Mouse (Mus musculus) cerebellum, adult 2 months (tissue): ENCODE results near the gene Cab39l. TPM values are rescaled to one million over a fixed set of nuclear protein-coding genes. Genes with fewer than 3 reads are reported as not detected.
A peak's percentile ranks its signal among the peaks of the same experiment; 100 is the strongest.
"Not testable (repeated sequence)": the region's sequence is repeated elsewhere in the genome, so short reads cannot be mapped to it uniquely, and the experiment has no call there.

Source experiments
- DNase-seq, 2 experiments: peaks; one replicate each; pipeline ENCODE4 v3.0.0; 2021
- H3K27ac ChIP-seq: fragments of 200-500 bp; 2 replicates; pipeline ENCODE4 v1.5.1; 2012; ENCODE audit warnings: low read length, control low read depth, inconsistent platforms; ENCODE audit not compliant: insufficient read depth
- H3K27me3 ChIP-seq: fragments of 200-500 bp; 2 replicates; pipeline ENCODE4 v1.6.1; 2012; ENCODE audit warnings: inconsistent platforms, mild to moderate bottlenecking, low read length, moderate library complexity; ENCODE audit not compliant: control insufficient read depth, insufficient read depth
- H3K4me1 ChIP-seq: fragments of 200-500 bp; 2 replicates; pipeline ENCODE4 v1.6.1; 2011; ENCODE audit warnings: low read length; ENCODE audit not compliant: control insufficient read depth, insufficient read depth
- H3K4me3 ChIP-seq: fragments of 200-500 bp; replicated peaks from 2 replicates; pipeline ENCODE3; 2011; ENCODE audit warnings: mild to moderate bottlenecking, low read depth, low read length, control low read depth; ENCODE audit not compliant: insufficient read depth
- CTCF ChIP-seq: fragments of 200-500 bp; IDR thresholded peaks from 2 replicates; pipeline ENCODE4 v1.5.1; 2011; ENCODE audit warnings: low read depth, mild to moderate bottlenecking, control low read depth, low read length, moderate library complexity, borderline replicate concordance; ENCODE audit not compliant: insufficient read depth
- POLR2A ChIP-seq: fragments of 200-500 bp; IDR thresholded peaks from 2 replicates; pipeline ENCODE4 v1.6.1; 2011; ENCODE audit warnings: low read length, control low read depth, borderline replicate concordance; ENCODE audit not compliant: insufficient read depth
- WGBS: fragments of 180-500 bp; shearing (Covaris S2); methylation state at CpG from one replicate; pipeline ENCODE4 v1.1.7; 2018; 5-methylcytosine and 5-hydroxymethylcytosine counted together
- polyA plus RNA-seq: library from polyadenylated mRNA; depleted of rRNA; stranded (reverse); fragments of >200 nt; gene quantifications from 2 replicates; pipeline ENCODE4 v1.2.3, GENCODE M21; 2012

The Cab39l gene
- polyA plus RNA-seq, 1 experiment: 24.6 TPM

DNA sequence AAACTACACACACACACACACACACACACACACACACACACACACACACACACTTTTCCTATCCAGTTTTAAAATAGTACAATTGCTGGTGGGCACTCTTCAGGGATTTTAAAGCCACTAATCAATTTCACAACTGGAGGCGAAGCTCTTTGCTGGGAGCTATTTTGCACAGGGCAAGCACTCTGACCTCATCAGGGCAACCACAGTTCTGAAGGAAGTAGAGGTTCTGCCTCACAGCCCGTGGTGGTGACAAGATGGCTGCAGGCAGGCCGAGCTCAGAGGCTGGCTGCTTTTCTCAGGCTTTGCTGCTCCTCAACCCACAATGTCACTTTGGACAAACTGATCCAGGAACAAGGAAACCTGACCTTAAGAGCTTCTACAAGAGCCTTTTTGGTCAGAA, 166.2 kb downstream of the Cab39l start:
- WGBS: 62% methylated on average over 3 of the region's 3 CpGs
- no peaks in the 10 kb centered on the region for H3K27me3 ChIP-seq
- no peak overlapping the region for H3K27ac ChIP-seq
- TF ChIP-seq CTCF (no peak), POLR2A (no peak)
- no peaks in the 10 kb centered on the region for H3K4me1 ChIP-seq
- no peak overlapping the region for H3K4me3 ChIP-seq
- DNase-seq: no peak

GRCm38 (mm10) chr14:59612920-59613625, 172.3 kb downstream of the Cab39l start:
- no peak for TF ChIP-seq POLR2A
- TF ChIP-seq CTCF: peak; percentile 44; the same call in 1 of the 2 replicates
- Histone ChIP-seq H3K27ac (no peak overlapping the region), H3K4me3 (no peak overlapping the region), H3K4me1 (no peaks in the 10 kb centered on the region), H3K27me3 (no peaks in the 10 kb centered on the region)
- WGBS: 42% methylated on average over 14 of the region's 14 CpGs
- peak; percentile 25 to 43 for DNase-seq

- H3K27ac ChIP-seq, H3K4me1 ChIP-seq, H3K4me3 ChIP-seq, DNase-seq, H3K27me3 ChIP-seq: not testable (repeated sequence)
- 71% methylated on average over 3 of the region's 3 CpGs for WGBS
Observed at GRCm38 (mm10) chr14:59614149-59614548, 173.4 kb downstream of the Cab39l start.

DNA sequence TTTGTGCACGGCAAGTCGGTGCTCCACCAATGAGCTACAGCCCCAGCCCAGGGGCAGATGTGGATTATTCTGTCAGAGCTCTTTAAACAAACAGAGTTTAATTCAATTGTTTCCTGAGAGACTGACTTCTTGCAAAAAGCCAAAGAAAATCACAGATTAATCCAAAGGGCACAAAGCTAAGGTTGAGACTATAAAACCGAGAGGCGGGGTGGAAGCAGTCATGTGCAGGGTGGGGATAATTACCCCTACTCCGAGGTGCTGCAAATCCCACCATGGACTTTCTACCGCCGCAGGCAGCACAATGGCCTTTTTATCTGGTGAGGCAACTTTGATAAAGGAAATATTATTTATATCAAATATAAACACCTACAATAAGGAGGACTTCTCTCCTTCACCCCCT, 176.0 kb downstream of the Cab39l start:
- H3K4me1 ChIP-seq: no peaks in the 10 kb centered on the region
- 81% methylated on average over 7 of the region's 7 CpGs for WGBS
- H3K4me3 ChIP-seq: no peak overlapping the region
- no peaks in the 10 kb centered on the region for H3K27me3 ChIP-seq
- DNase-seq: no peak
- H3K27ac ChIP-seq: no peak overlapping the region
- no peak for TF ChIP-seq POLR2A
- TF ChIP-seq CTCF: no peak

- H3K4me3 ChIP-seq: no peak overlapping the region
- no peak for TF ChIP-seq CTCF
- TF ChIP-seq POLR2A: no peak
Observed at GRCm38 (mm10) chr14:59624326-59624885, 183.6 kb downstream of the Cab39l start.

GRCm38 (mm10) chr14:59625158-59625805, 184.5 kb downstream of the Cab39l start, which contains the start of gene Shisa2:
Gene Shisa2, plus strand, starts transcription at chr14:59625308.
- DNase-seq: peak; percentile 28 to 39
- under 1% methylated on average over 64 of the region's 65 CpGs for WGBS
- TF ChIP-seq CTCF (no peak), POLR2A (no peak)
- Histone ChIP-seq H3K27me3 (no peaks in the 10 kb centered on the region), H3K4me1 (no peaks in the 10 kb centered on the region), H3K4me3 (peak within 1 kb of the TSS; percentile 37), H3K27ac (no peak within 1 kb of the TSS)

More at GRCm38 (mm10) chr14:59624326-59624885, 183.6 kb downstream of the Cab39l start:
- Histone ChIP-seq H3K27ac (no peak overlapping the region), H3K27me3 (no peaks in the 10 kb centered on the region), H3K4me1 (no peaks in the 10 kb centered on the region)
- no peak for DNase-seq
- WGBS: 58% methylated on average over 9 of the region's 9 CpGs

- Histone ChIP-seq H3K27me3 (no peaks in the 10 kb centered on the region), H3K4me1 (no peaks in the 10 kb centered on the region), H3K4me3 (peak overlapping the region; percentile 37), H3K27ac (no peak overlapping the region)
- WGBS: under 1% methylated on average over 51 of the region's 51 CpGs
- no peak for DNase-seq
- TF ChIP-seq POLR2A (no peak), CTCF (no peak)
Observed at GRCm38 (mm10) chr14:59625806-59626364, 185.1 kb downstream of the Cab39l start.
